Mouse (Mus musculus) brain, embryonic 14.5 days (tissue): Measurements from ENCODE around the gene Sema4c. TPM values are rescaled to one million over a fixed set of nuclear protein-coding genes. Genes with fewer than 3 reads are reported as not detected.

Experiments used
- DNase-seq: peaks from one replicate; pipeline ENCODE4 v3.0.0-alpha.2; 2011; ENCODE audit warnings: low read depth
- CTCF ChIP-seq: fragments of 200-500 bp; IDR thresholded peaks from 2 replicates; pipeline ENCODE4 v1.5.1; 2012; ENCODE audit warnings: inconsistent platforms, mild to moderate bottlenecking, moderate library complexity, borderline replicate concordance; ENCODE audit not compliant: insufficient read depth, insufficient read length; ENCODE audit errors: extremely low read depth
- POLR2A ChIP-seq: fragments of 200-500 bp; IDR thresholded peaks from 2 replicates; pipeline ENCODE4 v1.6.1; 2012; ENCODE audit warnings: mild to moderate bottlenecking, inconsistent platforms, borderline replicate concordance; ENCODE audit not compliant: poor library complexity, insufficient read depth, insufficient read length, severe bottlenecking; ENCODE audit errors: extremely low read depth
- polyA plus RNA-seq: library from polyadenylated mRNA; depleted of rRNA; stranded (reverse); fragments of >200 nt; gene quantifications from 2 replicates; pipeline ENCODE4 v1.2.3, GENCODE M21; 2012

Gene Sema4c
- polyA plus RNA-seq, 1 experiment = 66.1 TPM

GRCm38 (mm10) chr1:36525774-36526173 is 32.4 kb downstream of the Sema4c start:
- no peak for DNase-seq

DNA sequence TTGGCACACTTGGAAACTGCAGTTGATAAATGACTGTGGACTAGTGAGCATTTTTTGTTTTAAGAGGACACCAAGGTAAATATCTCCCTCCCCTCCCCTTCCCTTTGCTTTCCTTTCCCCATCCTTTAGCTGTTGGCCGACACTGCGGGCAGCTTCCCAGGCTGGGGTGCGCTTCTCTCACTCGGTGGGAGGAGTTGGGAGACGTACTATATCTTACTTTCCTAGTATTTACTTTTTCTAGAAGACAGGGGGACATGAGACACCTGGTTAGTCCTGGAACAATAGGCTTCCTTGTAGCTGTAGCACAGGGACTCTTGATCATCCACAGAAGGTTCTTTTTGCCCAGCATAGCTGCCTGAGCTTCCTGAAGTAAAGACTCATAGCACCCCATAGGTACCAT is 34.1 kb downstream of the Sema4c start:
- TF ChIP-seq POLR2A = no peak
- no peak for TF ChIP-seq CTCF
- no peak for DNase-seq

More at GRCm38 (mm10) chr1:36525774-36526173, 32.4 kb downstream of the Sema4c start:
- TF ChIP-seq POLR2A = no peak
- no peak for TF ChIP-seq CTCF

DNA sequence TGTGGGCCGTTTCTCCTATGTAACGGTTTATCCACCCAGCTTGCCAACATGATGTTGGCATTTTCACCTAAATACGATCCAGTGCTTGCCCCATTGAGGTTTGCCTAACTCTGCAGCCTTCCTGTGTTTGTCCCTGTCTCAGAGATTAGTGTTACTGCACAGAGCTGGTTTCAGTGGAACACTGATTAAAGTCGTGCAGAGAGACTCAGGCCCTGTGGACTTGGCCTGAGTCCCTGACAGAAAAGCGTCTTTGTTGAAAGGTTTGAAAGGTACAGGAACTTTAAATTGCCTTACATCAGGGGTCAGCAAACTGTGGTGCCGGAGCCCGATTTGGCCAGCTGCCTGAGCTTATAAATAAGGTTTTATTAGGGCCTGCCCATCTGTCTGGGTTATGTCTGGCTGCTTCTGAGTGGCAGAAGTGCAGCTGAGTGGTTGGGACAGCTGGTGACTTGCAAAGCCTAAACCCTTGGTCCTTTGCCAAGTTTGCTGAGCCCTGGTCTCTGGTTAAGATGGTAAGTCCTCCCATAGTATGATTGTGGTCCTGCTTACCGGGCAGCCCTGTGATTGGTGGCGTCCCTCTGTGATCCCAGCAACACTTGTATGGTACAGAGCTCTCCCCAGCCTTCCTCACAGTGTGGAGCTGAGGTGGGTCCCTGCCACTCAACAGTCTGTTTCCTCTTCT is 34.7 kb downstream of the Sema4c start:
- no peak for TF ChIP-seq POLR2A
- TF ChIP-seq CTCF = no peak
- peak; percentile 94 for DNase-seq

- no peak for DNase-seq
- TF ChIP-seq POLR2A (no peak), CTCF (no peak)
Measured at GRCm38 (mm10) chr1:36522210-36522609, 35.9 kb downstream of the Sema4c start.

DNA sequence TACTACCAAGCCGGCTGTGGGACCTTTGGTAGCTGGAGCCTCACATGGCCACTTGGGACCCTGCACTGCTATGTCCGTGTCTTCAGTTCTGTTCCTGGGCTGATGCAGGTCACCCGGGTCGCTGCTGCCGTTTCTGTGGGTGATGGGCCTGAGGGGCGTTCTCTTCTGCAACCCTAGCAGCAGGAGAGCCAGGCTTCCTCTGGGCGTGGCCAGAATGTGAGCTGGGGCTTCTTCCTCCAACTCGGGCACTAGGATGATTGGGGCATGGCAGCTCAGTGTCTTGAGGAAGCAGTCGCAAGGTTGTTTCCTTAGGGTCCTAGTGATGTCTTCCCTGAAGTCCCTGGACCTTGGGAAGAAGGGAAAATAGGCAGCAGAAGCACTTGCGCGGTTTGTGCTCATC is 38.5 kb downstream of the Sema4c start:
- TF ChIP-seq POLR2A (no peak), CTCF (no peak)
- no peak for DNase-seq

DNA sequence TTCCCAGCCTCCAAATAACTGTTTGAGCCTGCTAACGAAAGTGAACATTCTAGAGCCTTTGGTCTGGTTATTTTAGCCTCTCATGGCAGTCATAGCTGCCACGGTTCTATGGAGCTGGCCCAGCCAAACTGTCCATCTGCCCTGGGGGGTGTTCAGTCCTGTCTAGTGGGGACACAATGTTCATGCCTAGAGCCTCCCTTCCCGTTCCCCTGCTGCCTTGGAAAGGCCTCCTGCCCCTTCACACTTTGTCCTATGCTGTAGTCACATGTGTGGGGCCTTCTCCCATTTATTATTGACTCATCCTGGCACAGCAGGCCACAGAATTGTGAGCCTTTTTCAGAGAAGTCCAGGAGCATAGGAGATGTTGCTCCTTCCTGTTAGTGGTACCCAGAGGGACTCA is 39.9 kb downstream of the Sema4c start:
- DNase-seq = no peak
- TF ChIP-seq CTCF = no peak
- TF ChIP-seq POLR2A = no peak

GRCm38 (mm10) chr1:36513718-36514117 is 44.4 kb downstream of the Sema4c start:
- no peak for TF ChIP-seq POLR2A
- TF ChIP-seq CTCF = peak; percentile 61; the same call in 1 of the 2 replicates

GRCm38 (mm10) chr1:36513310-36513709 is 44.8 kb downstream of the Sema4c start:
- TF ChIP-seq CTCF = no peak
- no peak for TF ChIP-seq POLR2A
- DNase-seq = peak; percentile 82

More at GRCm38 (mm10) chr1:36513718-36514117, 44.4 kb downstream of the Sema4c start:
- peak; percentile 69 for DNase-seq

- TF ChIP-seq POLR2A (no peak), CTCF (no peak)
- no peak for DNase-seq
Measured at GRCm38 (mm10) chr1:36512966-36513280, 45.2 kb downstream of the Sema4c start.

DNA sequence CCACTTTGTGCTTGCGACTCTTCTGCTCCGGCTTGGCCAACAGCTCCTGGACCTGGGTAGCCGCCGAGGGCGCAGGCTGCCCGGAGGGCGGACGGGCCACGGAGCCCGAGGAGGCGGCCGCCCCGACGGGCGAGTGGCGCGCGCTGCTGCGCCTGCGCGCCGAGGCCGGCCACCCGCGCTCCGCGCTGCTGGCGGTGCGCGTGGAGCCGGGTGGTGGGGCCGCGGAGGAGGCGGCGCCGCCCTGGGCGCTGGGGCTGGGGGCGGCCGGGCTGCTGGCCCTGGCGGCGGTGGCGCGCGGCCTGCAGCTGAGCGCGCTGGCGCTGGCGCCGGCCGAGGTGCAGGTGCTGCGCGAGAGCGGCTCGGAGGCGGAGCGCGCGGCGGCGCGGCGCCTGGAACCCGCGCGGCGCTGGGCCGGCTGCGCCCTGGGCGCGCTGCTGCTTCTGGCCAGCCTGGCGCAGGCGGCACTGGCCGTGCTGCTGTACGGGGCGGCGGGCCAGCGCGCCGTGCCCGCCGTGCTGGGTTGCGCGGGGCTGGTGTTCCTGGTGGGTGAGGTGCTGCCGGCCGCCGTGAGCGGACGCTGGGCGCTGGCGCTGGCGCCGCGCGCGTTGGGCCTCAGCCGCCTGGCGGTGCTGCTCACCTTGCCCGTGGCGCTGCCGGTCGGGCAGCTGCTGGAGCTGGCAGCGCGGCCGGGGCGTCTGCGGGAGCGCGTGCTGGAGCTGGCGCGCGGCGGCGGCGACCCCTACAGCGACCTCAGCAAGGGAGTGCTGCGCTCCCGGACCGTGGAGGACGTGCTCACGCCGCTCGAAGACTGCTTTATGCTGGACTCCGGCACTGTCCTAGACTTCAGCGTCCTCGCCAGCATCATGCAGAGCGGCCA is 45.8 kb downstream of the Sema4c start:
- peak; percentile 68 for DNase-seq
- peak; percentile 20; the same call in 1 of the 2 replicates for TF ChIP-seq CTCF
- no peak for TF ChIP-seq POLR2A

GRCm38 (mm10) chr1:36511289-36512021 is 46.7 kb downstream of the Sema4c start, which contains the start of gene Cnnm3:
Gene Cnnm3 (plus strand): TSS chr1:36511867.
- TF ChIP-seq POLR2A (peak; percentile 91), CTCF (peak; percentile 57)
- peak; percentile 99 for DNase-seq

GRCm38 (mm10) chr1:36508238-36508637 is 49.9 kb downstream of the Sema4c start:
- DNase-seq = no peak
- TF ChIP-seq POLR2A (no peak), CTCF (no peak)
